Mouse (Mus musculus): ENCODE data around the gene Ikzf1. TPM values are rescaled to one million over a fixed set of nuclear protein-coding genes. Genes with fewer than 3 reads are reported as not detected.

Ikzf1 gene
- total and polyA plus RNA-seq, 2 experiments from 2014 or later: 1.5 to 4.5 TPM

DNA sequence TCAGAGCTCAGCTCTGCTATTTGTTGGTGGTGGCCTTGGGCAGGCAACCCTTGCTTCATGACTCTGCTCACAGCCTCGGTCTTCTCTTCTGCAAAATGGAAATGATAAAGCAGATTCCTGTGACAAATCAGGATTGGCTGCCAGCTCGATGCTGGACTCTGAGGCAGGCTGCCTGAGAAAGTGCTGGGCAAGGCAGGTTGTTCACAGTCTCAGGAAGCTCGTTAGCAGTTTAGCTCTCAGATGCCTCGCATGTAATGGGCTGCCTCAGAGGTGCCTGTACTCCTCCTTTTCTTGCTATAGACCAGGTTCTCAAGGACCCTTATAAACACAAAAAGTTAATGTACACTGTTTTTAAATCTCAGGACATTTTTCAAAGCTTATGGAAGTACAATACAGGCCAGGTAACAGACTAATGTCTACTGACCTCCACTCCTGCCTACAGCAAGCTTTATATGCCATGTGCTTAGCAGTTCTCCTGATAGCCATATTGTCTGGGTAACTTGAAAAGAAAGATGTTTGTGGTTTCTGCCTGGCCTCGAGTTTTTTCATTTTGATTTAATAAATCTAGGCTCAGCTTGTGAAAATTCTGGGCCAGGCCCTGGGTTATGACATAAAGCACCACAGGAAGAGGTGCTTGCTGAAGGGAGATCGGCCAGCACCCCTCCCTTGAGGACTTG lies 10.5 kb downstream of the Ikzf1 start:
- ATAC-seq (ENCODE audit: low FRiP score): no peak
- H3K9me3 ChIP-seq (ENCODE audit: low read length): no peaks in the 10 kb centered on the region
- no peak overlapping the region for H3K9ac ChIP-seq (replicated peaks; ENCODE audit: low read length, poor library complexity, severe bottlenecking)
- TF ChIP-seq CTCF (IDR thresholded peaks at IDR 0.05): no peak
- no peak overlapping the region for H3K4me3 ChIP-seq (ENCODE audit: low read depth, low read length)
- H3K27ac ChIP-seq (ENCODE audit: low read depth, low read length): no peak overlapping the region
- H3K36me3 ChIP-seq (ENCODE audit: insufficient read depth, low read length): no peaks in the 10 kb centered on the region
- WGBS: 73% methylated on average over 6 of the region's 6 CpGs
- no peaks in the 10 kb centered on the region for H3K27me3 ChIP-seq (ENCODE audit: insufficient read depth, low read length)
- H3K4me1 ChIP-seq (ENCODE audit: insufficient read depth, low read length): no peaks in the 10 kb centered on the region
- no peak for DNase-seq (ENCODE audit: low spot score)
- H3K4me2 ChIP-seq (ENCODE audit: low read depth, low read length, poor library complexity, severe bottlenecking): no peak overlapping the region

DNA sequence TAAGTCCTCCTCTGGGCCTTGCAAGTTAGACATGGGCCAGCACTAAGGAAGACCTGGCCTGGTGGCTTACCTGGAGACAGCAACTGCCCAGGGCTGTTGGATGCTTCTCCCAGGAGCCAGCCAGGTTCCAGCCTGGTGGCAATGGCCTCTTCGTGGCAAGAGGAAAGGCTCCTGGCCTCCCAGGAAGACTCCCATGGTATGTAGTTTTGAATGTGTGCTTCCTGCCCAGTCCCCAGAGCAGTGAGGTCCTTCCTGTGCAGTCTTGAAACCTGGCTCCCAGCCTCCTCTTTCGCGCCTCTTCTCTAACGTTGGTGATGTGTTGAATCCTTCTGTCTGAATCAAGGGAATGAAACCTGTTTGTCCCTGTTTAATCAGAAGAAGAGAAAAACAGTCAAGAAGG lies 11.1 kb downstream of the Ikzf1 start:
- Histone ChIP-seq H3K27me3 (ENCODE audit: insufficient read depth, low read length) (no peaks in the 10 kb centered on the region), H3K4me2 (ENCODE audit: low read depth, low read length, poor library complexity, severe bottlenecking) (no peak overlapping the region), H3K9me3 (ENCODE audit: low read length) (no peaks in the 10 kb centered on the region), H3K36me3 (ENCODE audit: insufficient read depth, low read length) (no peaks in the 10 kb centered on the region), H3K9ac (replicated peaks; ENCODE audit: low read length, poor library complexity, severe bottlenecking) (no peak overlapping the region), H3K4me1 (ENCODE audit: insufficient read depth, low read length) (no peaks in the 10 kb centered on the region), H3K4me3 (ENCODE audit: low read depth, low read length) (no peak overlapping the region), H3K27ac (ENCODE audit: low read depth, low read length) (no peak overlapping the region)
- no peak for ATAC-seq (ENCODE audit: low FRiP score)
- 86% methylated on average over 4 of the region's 4 CpGs for WGBS
- TF ChIP-seq CTCF (IDR thresholded peaks at IDR 0.05): no peak
- no peak for DNase-seq (ENCODE audit: low spot score)

DNA sequence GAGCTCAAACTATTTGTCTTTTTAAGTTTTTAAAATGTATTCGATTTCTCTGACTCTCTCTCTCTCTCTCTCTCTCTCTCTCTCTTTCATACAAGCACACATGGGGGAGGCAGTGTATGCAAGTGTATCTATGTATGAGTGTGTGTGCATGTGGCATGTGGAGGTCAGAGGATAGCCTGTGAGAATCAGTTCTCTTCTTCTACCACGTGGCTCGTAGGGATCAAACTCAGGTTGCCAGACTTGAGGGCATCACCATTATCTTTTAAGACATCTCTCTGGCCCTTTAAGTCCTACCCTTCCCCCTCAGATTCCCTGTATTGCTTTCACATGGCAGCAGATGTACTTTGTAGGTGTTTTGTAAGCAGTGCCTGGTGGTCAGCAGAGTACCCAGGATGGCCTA lies 12.0 kb downstream of the Ikzf1 start:
- no peak overlapping the region for H3K4me3 ChIP-seq (ENCODE audit: low read depth, low read length)
- no peak overlapping the region for H3K27ac ChIP-seq (ENCODE audit: low read depth, low read length)
- ATAC-seq (ENCODE audit: low FRiP score) (no peak), DNase-seq (ENCODE audit: low spot score) (no peak)
- no peak for TF ChIP-seq CTCF (IDR thresholded peaks at IDR 0.05)
- H3K9me3 ChIP-seq (ENCODE audit: low read length): no peaks in the 10 kb centered on the region
- no peaks in the 10 kb centered on the region for H3K4me1 ChIP-seq (ENCODE audit: insufficient read depth, low read length)
- no peaks in the 10 kb centered on the region for H3K27me3 ChIP-seq (ENCODE audit: insufficient read depth, low read length)
- 82% methylated on average over 3 of the region's 3 CpGs for WGBS
- H3K36me3 ChIP-seq (ENCODE audit: insufficient read depth, low read length): no peaks in the 10 kb centered on the region
- no peak overlapping the region for H3K4me2 ChIP-seq (ENCODE audit: low read depth, low read length, poor library complexity, severe bottlenecking)
- no peak overlapping the region for H3K9ac ChIP-seq (replicated peaks; ENCODE audit: low read length, poor library complexity, severe bottlenecking)

DNA sequence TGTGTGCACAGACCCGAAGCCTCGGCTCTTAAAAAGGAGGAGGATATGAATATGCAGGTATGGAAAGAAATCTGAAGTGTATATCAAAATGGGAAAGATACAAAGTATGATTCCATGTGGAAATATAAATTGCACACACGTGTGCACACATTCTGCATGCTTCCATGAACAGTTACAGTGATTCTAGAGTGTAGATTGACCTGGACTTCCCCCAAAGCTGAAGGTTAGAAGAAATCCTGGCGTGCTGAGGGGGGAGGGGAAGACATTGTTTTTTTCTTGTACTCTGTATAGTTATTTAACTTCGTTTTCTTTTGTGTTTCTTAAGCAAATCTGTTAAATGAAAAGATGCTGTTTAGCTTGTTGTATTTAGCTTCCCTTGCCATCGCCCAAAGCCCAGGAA lies 16.6 kb downstream of the Ikzf1 start:
- WGBS: 73% methylated on average over 6 of the region's 6 CpGs
- TF ChIP-seq CTCF (IDR thresholded peaks at IDR 0.05): no peak
- no peaks in the 10 kb centered on the region for H3K9me3 ChIP-seq (ENCODE audit: low read length)
- no peak overlapping the region for H3K4me3 ChIP-seq (ENCODE audit: low read depth, low read length)
- ATAC-seq (ENCODE audit: low FRiP score) (no peak), DNase-seq (ENCODE audit: low spot score) (no peak)
- no peak overlapping the region for H3K4me2 ChIP-seq (ENCODE audit: low read depth, low read length, poor library complexity, severe bottlenecking)
- no peaks in the 10 kb centered on the region for H3K4me1 ChIP-seq (ENCODE audit: insufficient read depth, low read length)
- no peak overlapping the region for H3K27ac ChIP-seq (ENCODE audit: low read depth, low read length)
- no peaks in the 10 kb centered on the region for H3K27me3 ChIP-seq (ENCODE audit: insufficient read depth, low read length)
- no peak overlapping the region for H3K9ac ChIP-seq (replicated peaks; ENCODE audit: low read length, poor library complexity, severe bottlenecking)
- no peaks in the 10 kb centered on the region for H3K36me3 ChIP-seq (ENCODE audit: insufficient read depth, low read length)

DNA sequence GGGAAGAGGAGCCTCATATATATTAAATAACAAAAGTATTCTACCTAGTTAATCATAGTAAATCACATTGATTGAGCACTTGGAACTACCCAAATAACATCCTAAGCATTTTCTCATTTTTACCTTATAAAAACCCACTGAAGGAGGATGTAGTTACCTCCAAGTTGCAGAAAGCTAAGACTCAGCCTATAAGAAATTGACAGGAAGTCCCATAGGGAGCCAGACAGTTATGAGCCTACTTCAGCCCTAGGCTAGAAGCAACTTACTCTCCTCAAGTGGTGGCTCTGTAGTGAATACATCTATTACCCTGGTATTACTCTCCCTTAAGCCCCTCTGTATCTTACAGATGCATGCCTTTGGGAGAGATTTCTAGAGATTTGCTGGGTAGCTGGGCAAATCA lies 19.0 kb downstream of the Ikzf1 start:
- DNase-seq (ENCODE audit: low spot score) (no peak), ATAC-seq (ENCODE audit: low FRiP score) (no peak)
- no peaks in the 10 kb centered on the region for H3K27me3 ChIP-seq (ENCODE audit: insufficient read depth, low read length)
- H3K4me3 ChIP-seq (ENCODE audit: low read depth, low read length): no peak overlapping the region
- H3K4me1 ChIP-seq (ENCODE audit: insufficient read depth, low read length): no peaks in the 10 kb centered on the region
- H3K9ac ChIP-seq (replicated peaks; ENCODE audit: low read length, poor library complexity, severe bottlenecking): no peak overlapping the region
- TF ChIP-seq CTCF (IDR thresholded peaks at IDR 0.05): no peak
- no peak overlapping the region for H3K27ac ChIP-seq (ENCODE audit: low read depth, low read length)
- no peaks in the 10 kb centered on the region for H3K36me3 ChIP-seq (ENCODE audit: insufficient read depth, low read length)
- no peaks in the 10 kb centered on the region for H3K9me3 ChIP-seq (ENCODE audit: low read length)
- no peak overlapping the region for H3K4me2 ChIP-seq (ENCODE audit: low read depth, low read length, poor library complexity, severe bottlenecking)

DNA sequence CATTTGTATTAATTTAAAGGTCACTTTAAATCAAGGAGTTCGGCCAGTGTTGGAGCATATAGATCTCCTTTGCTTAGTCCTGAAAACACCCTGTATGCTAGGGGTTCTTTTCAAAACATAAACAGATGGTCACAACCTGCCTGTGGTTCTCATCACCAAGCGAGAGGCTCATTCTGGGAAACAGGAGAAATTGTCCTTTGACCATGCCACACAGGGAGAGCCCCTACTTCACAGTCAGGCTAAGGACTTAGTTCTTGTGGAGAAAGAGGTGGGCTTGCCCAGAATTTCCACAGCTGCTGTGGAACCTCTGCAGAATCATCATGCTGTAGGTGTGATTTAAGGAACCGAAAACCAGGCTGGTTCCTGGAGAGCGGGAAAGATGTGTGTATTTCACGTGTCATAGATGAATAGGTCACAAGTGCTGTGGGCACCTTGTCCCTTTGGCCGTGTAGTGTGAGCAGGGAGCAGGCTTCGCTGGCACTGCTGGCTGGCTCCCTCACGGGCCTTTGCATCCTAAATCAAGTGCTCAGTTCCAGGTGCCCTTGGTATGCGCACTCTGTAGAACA lies 23.4 kb downstream of the Ikzf1 start:
- Histone ChIP-seq H3K36me3 (ENCODE audit: insufficient read depth, low read length) (no peaks in the 10 kb centered on the region), H3K27me3 (ENCODE audit: insufficient read depth, low read length) (no peaks in the 10 kb centered on the region), H3K4me3 (ENCODE audit: low read depth, low read length) (no peak overlapping the region), H3K27ac (ENCODE audit: low read depth, low read length) (no peak overlapping the region), H3K9ac (replicated peaks; ENCODE audit: low read length, poor library complexity, severe bottlenecking) (no peak overlapping the region), H3K9me3 (ENCODE audit: low read length) (no peaks in the 10 kb centered on the region), H3K4me2 (ENCODE audit: low read depth, low read length, poor library complexity, severe bottlenecking) (no peak overlapping the region), H3K4me1 (ENCODE audit: insufficient read depth, low read length) (no peaks in the 10 kb centered on the region)
- no peak for TF ChIP-seq CTCF (IDR thresholded peaks at IDR 0.05)
- no peak for DNase-seq (ENCODE audit: low spot score)
- WGBS: 91% methylated on average over 9 of the region's 9 CpGs
- ATAC-seq (ENCODE audit: low FRiP score): no peak
